Comparison of ENCODE assay signal across 22 mouse cellular contexts in genomic region chr9:82217976-82218375, GRCm38 (mm10).
DNase-seq lines count a peak whose midpoint lies in the region; ATAC-seq and TF ChIP-seq lines count a peak whose summit lies in the region.
"Had no signal": no experiment of that assay in that cellular context is flagged by ENCODE, and none has a peak within 500 bp of the region (broad histone marks: within the 10 kb centered on the region; RNA-seq: fewer than 3 reads in every experiment).

No protein-coding gene starts in this region.

- WGBS in forebrain, postnatal 0 days = 33% methylated on average over 1 of the region's 1 CpGs
- WGBS in forebrain, embryonic 15.5 days = 68% methylated on average over 1 of the region's 1 CpGs
- 36% methylated on average over 1 of the region's 1 CpGs for WGBS in lung, embryonic 14.5 days

- H3K27me3 ChIP-seq in forebrain, postnatal 0 days (ENCODE audit: insufficient read depth, low read length) = no peaks in the 10 kb centered on the region
- H3K27me3 ChIP-seq in forebrain, embryonic 15.5 days = no peaks in the 10 kb centered on the region
- H3K27me3 ChIP-seq in lung, embryonic 14.5 days (ENCODE audit: insufficient read depth, low read length) = no peaks in the 10 kb centered on the region
- H3K27me3 ChIP-seq: embryonic facial prominence, embryonic 15.5 days; heart, embryonic 15.5 days; hindbrain, embryonic 13.5 days; Patski had no signal

- H3K36me3 ChIP-seq in forebrain, postnatal 0 days (ENCODE audit: insufficient read depth) = no peaks in the 10 kb centered on the region
- H3K36me3 ChIP-seq in forebrain, embryonic 15.5 days = no peaks in the 10 kb centered on the region
- H3K36me3 ChIP-seq in lung, embryonic 14.5 days (ENCODE audit: insufficient read depth) = no peaks in the 10 kb centered on the region
- H3K36me3 ChIP-seq: embryonic facial prominence, embryonic 15.5 days; heart, embryonic 15.5 days; hindbrain, embryonic 13.5 days had no signal

- ATAC-seq in forebrain, postnatal 0 days = no peak
- ATAC-seq in forebrain, embryonic 15.5 days (replicated peaks) = no peak
- ATAC-seq in lung, embryonic 14.5 days (ENCODE audit: insufficient read depth) = no peak
- ATAC-seq: activated CD4-positive, CD25-positive, alpha-beta regulatory T cell, adult 4 months; intestine, embryonic 16.5 days; Patski had no signal

- no peak overlapping the region for H3K4me3 ChIP-seq in forebrain, postnatal 0 days (ENCODE audit: low read depth, low read length)
- H3K4me3 ChIP-seq in forebrain, embryonic 15.5 days = no peak overlapping the region
- H3K4me3 ChIP-seq in lung, embryonic 14.5 days (ENCODE audit: low read depth, low read length) = no peak overlapping the region
- H3K4me3 ChIP-seq: embryonic facial prominence, embryonic 15.5 days; heart, adult 2 months; heart, embryonic 15.5 days; hindbrain, embryonic 13.5 days had no signal

- H3K9me3 ChIP-seq in forebrain, postnatal 0 days (ENCODE audit: low read length) = no peaks in the 10 kb centered on the region
- no peaks in the 10 kb centered on the region for H3K9me3 ChIP-seq in forebrain, embryonic 15.5 days
- no peaks in the 10 kb centered on the region for H3K9me3 ChIP-seq in lung, embryonic 14.5 days (ENCODE audit: low read depth, low read length)
- H3K9me3 ChIP-seq: embryonic facial prominence, embryonic 15.5 days; heart, embryonic 15.5 days; hindbrain, embryonic 13.5 days had no signal

- H3K27ac ChIP-seq in forebrain, postnatal 0 days (ENCODE audit: low read depth, low read length) = no peak overlapping the region
- no peak overlapping the region for H3K27ac ChIP-seq in forebrain, embryonic 15.5 days (replicated peaks)
- no peak overlapping the region for H3K27ac ChIP-seq in lung, embryonic 14.5 days (ENCODE audit: low read depth)
- H3K27ac ChIP-seq: embryonic facial prominence, embryonic 15.5 days; heart, adult 2 months; heart, embryonic 15.5 days; hindbrain, embryonic 13.5 days had no signal

- peak; percentile 24 for DNase-seq in adrenal gland, postnatal 10 days
- DNase-seq in adrenal gland, adult 8-10 months = no peak
- DNase-seq in forebrain, postnatal 0 days = peak; percentile 41
- peak; percentile 65 for DNase-seq in lung, embryonic 14.5 days
- DNase-seq in lung, postnatal 10 days = no peak
- DNase-seq in brain, adult 2 months (ENCODE audit: low read depth, low spot score) = peak; percentile 47
- no peak for DNase-seq in urinary bladder, postnatal 36 days (ENCODE audit: low spot score in 2 of 2)
- DNase-seq: cerebellum, adult 18-20 months; cerebellum, adult 9-11 months; cerebellum, postnatal 36 days; gastrocnemius, postnatal 14 days; heart, adult 2 months; heart, postnatal 14 days; kidney, adult 2 months had no signal

- TF ChIP-seq CTCF in forebrain, postnatal 0 days (IDR thresholded peaks at IDR 0.05; ENCODE audit: low read depth) = no peak
- TF ChIP-seq CTCF in lung, embryonic 14.5 days (IDR thresholded peaks at IDR 0.05; ENCODE audit: low read depth) = no peak

- peaks cover 3% of the 10 kb centered on the region; the same call in 1 of the 2 replicates for H3K4me1 ChIP-seq in forebrain, postnatal 0 days (ENCODE audit: insufficient read depth)
- peaks cover 13% of the 10 kb centered on the region; the same call in 1 of the 2 replicates for H3K4me1 ChIP-seq in forebrain, embryonic 15.5 days
- H3K4me1 ChIP-seq in lung, embryonic 14.5 days (ENCODE audit: insufficient read depth) = no peaks in the 10 kb centered on the region
- H3K4me1 ChIP-seq: embryonic facial prominence, embryonic 15.5 days; heart, embryonic 15.5 days; hindbrain, embryonic 13.5 days had no signal

- H3K9ac ChIP-seq in forebrain, postnatal 0 days = no peak overlapping the region
- no peak overlapping the region for H3K9ac ChIP-seq in forebrain, embryonic 15.5 days (replicated peaks)
- no peak overlapping the region for H3K9ac ChIP-seq in lung, embryonic 14.5 days
- H3K9ac ChIP-seq: embryonic facial prominence, embryonic 15.5 days; heart, embryonic 15.5 days; hindbrain, embryonic 13.5 days had no signal

- no peak overlapping the region for H3K4me2 ChIP-seq in forebrain, postnatal 0 days (ENCODE audit: low read depth)
- no peak overlapping the region for H3K4me2 ChIP-seq in forebrain, embryonic 15.5 days (replicated peaks)
- H3K4me2 ChIP-seq in lung, embryonic 14.5 days = no peak overlapping the region
- H3K4me2 ChIP-seq: embryonic facial prominence, embryonic 15.5 days; heart, embryonic 11.5 days; heart, embryonic 15.5 days; hindbrain, embryonic 13.5 days had no signal

Comparison
In these comparisons a context has a peak if more than half of its experiments do, and no peak if none do; other contexts are left out.
1. DNase-seq: peak in adrenal gland, postnatal 10 days (single experiment), forebrain, postnatal 0 days (single experiment), lung, embryonic 14.5 days (single experiment) and brain, adult 2 months (single experiment); none in adrenal gland, adult 8-10 months (single experiment), lung, postnatal 10 days (single experiment) and urinary bladder, postnatal 36 days (0 of 2).